Mouse (Mus musculus) megakaryocyte, embryonic 14.5 days (primary cell): Measurements from ENCODE around the gene C1rb.

Experiments used
- FLI1 ChIP-seq: IDR thresholded peaks from 2 replicates; pipeline ENCODE4 v1.6.1; 2012; ENCODE audit warnings: low read length, inconsistent platforms, mixed read lengths
- GATA1 ChIP-seq: IDR thresholded peaks from 3 replicates; pipeline ENCODE4 v1.6.1; 2012; ENCODE audit warnings: mixed read lengths, low read length, inconsistent platforms, borderline replicate concordance

DNA sequence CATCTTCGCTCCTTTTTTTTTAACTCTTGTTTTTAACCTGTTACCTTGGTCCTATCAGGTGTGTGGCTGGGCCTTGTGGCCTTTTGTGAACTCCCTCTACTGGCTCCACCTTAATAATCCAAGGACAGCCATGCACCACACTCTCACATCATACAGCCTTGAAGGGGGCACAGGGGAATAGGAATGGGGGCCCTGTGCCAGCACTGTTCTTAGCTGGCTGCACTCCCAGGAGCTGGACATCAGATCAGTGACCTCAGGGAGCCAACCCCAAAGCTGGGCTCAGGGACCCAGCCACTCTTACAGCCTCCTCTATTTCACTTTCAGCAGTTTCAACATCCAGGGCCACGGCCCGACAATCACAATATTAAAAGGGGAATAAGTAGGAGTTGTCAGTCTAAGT is 15.7 kb downstream of the C1rb start:
- TF ChIP-seq GATA1 (no peak), FLI1 (no peak)
